Mouse (Mus musculus) midbrain, postnatal 0 days (tissue): ENCODE results near the gene Tns1. TPM values are rescaled to one million over a fixed set of nuclear protein-coding genes. Genes with fewer than 3 reads are reported as not detected.

ENCODE experiments used
- ATAC-seq: fragments of 200-750 bp; cut with Nextera tagmentation; 2 replicates; pipeline ENCODE4 v1.8.0; 2017; ENCODE audit warnings: moderate number of reproducible peaks, mild to moderate bottlenecking, moderate TSS enrichment, moderate library complexity; ENCODE audit not compliant: low FRiP score
- DNase-seq: peaks from one replicate; pipeline ENCODE4 v3.0.0-alpha.2; 2015; ENCODE audit warnings: low spot score
- H3K27ac ChIP-seq: fragments of 300-500 bp; sonication (generic); 2 replicates; pipeline ENCODE4 v1.5.1; 2014; ENCODE audit warnings: low read depth, mild to moderate bottlenecking, low read length, mixed read lengths
- H3K27me3 ChIP-seq: fragments of 300-500 bp; sonication (generic); 2 replicates; pipeline ENCODE4 v1.6.1; 2014; ENCODE audit warnings: low read length, control low read depth, mixed read lengths; ENCODE audit not compliant: insufficient read depth
- H3K36me3 ChIP-seq: fragments of 300-500 bp; sonication (generic); 2 replicates; pipeline ENCODE4 v1.6.1; 2014; ENCODE audit warnings: low read length, control low read depth, mixed read lengths; ENCODE audit not compliant: insufficient read depth
- H3K4me1 ChIP-seq: fragments of 300-500 bp; sonication (generic); 2 replicates; pipeline ENCODE4 v1.6.1; 2014; ENCODE audit warnings: mild to moderate bottlenecking, control low read depth, antibody characterized with exemption, low read length, mixed read lengths; ENCODE audit not compliant: insufficient read depth
- H3K4me2 ChIP-seq: fragments of 300-500 bp; sonication (generic); 2 replicates; pipeline ENCODE4 v1.6.1; 2014; ENCODE audit warnings: low read depth, mild to moderate bottlenecking, low read length, mixed read lengths; ENCODE audit not compliant: poor library complexity, severe bottlenecking
- H3K4me3 ChIP-seq: fragments of 300-500 bp; sonication (generic); 2 replicates; pipeline ENCODE4 v1.5.1; 2014; ENCODE audit warnings: low read depth, mild to moderate bottlenecking, low read length, moderate library complexity
- H3K9ac ChIP-seq: fragments of 300-500 bp; sonication (generic); replicated peaks from 2 replicates; pipeline ENCODE4 v1.6.1; 2014; ENCODE audit warnings: mild to moderate bottlenecking, low read length, moderate library complexity, mixed read lengths; ENCODE audit not compliant: poor library complexity, severe bottlenecking
- H3K9me3 ChIP-seq: fragments of 300-500 bp; sonication (generic); 2 replicates; pipeline ENCODE4 v1.6.1; 2016; ENCODE audit warnings: low read length, control low read depth
- CTCF ChIP-seq: IDR thresholded peaks from 2 replicates; pipeline ENCODE4 v1.5.1; 2016; ENCODE audit warnings: antibody characterized with exemption, mild to moderate bottlenecking
- WGBS: fragments of 180-500 bp; shearing (Covaris S2); extraction: QIAGEN DNeasy Blood & Tissue Kit; methylation state at CpG from one replicate; pipeline ENCODE4 v1.1.7; 2014; 5-methylcytosine and 5-hydroxymethylcytosine counted together
- polyA plus RNA-seq: library from polyadenylated mRNA; unstranded; fragments of >200 nt; fragmentation: Nextera tagmentation; extraction: Ambion mirVana; gene quantifications from 2 replicates; pipeline ENCODE4 v1.2.1, GENCODE M21; 2015
- total RNA-seq: library from RNA; depleted of rRNA; stranded (reverse); fragments of >200 nt; gene quantifications from 2 replicates; pipeline ENCODE4 v1.2.3, GENCODE M21; 2014

Gene Tns1
- total and polyA plus RNA-seq, 2 experiments from 2014 or later, result 9.8 to 31.5 TPM

DNA sequence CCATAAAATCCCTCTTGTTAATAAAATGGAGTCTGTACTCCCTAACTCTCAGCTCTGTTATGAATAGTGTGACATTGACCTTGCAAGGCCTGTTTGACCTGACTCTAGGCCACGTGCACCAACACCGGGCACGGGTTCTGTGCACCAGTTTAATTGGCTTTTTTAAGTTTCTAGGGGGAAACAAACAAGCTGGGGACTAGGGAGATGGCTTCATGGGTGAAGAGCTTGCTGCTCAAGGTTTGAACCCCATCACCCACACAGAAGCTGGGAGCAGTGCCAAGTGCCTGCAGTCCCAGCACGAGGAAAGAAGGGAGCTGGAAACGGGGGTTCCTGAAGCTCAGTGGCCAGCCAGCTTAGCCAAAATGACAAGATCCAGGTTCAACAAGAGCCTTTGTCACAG is 192.4 kb downstream of the Tns1 start:
- DNase-seq (no peak), ATAC-seq (no peak)
- Histone ChIP-seq H3K4me1 (0 out of 2 replicates have a peak, but pooled peaks cover 2% of the 10 kb centered on the region), H3K27ac (no peak overlapping the region), H3K9ac (no peak overlapping the region), H3K4me2 (no peak overlapping the region), H3K27me3 (no peaks in the 10 kb centered on the region), H3K4me3 (no peak overlapping the region), H3K9me3 (no peaks in the 10 kb centered on the region), H3K36me3 (no peaks in the 10 kb centered on the region)
- no peak for TF ChIP-seq CTCF
- 77% methylated on average over 5 of the region's 5 CpGs for WGBS

DNA sequence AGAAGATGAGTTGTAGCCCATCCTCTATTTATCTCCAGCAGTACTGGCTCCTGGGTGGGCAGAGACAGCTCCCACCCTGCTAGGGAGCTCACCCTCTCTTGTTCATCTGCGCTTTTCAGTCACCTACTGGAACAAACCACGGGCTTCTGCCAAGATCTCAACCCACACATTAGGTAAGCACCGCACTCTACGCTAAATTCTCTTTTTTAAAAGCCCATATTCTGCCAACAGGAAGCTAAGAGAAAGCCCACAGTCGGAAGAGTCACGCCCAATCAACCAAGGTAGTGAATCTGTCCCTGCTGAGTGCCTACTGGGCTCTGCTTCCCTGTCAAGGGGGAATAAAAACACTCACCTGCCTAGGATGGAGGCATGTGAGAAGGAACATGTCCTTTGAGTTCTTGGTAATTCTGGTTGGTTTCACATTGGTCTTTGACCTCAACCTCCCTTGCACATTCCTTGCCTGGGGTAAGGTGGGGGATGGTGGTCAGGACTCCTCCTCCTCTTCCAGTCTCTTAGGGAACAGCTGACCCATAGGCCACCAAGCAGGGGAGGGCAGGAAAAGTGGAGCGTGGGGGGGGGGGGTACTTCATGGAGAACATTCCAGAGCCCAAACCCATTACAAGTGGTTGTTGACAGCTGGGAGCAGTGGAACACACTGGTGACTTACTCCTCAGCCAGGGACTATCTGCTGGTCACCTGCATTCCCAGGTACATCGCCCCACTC is 193.7 kb downstream of the Tns1 start:
- no peaks in the 10 kb centered on the region for H3K36me3 ChIP-seq
- no peaks in the 10 kb centered on the region for H3K27me3 ChIP-seq
- no peak overlapping the region for H3K4me3 ChIP-seq
- WGBS, result 89% methylated on average over 8 of the region's 8 CpGs
- TF ChIP-seq CTCF, result no peak
- ATAC-seq (no peak), DNase-seq (no peak)
- H3K9ac ChIP-seq, result no peak overlapping the region
- no peaks in the 10 kb centered on the region for H3K9me3 ChIP-seq
- H3K4me1 ChIP-seq, result 0 out of 2 replicates have a peak, but pooled peaks cover 2% of the 10 kb centered on the region
- no peak overlapping the region for H3K4me2 ChIP-seq
- H3K27ac ChIP-seq, result no peak overlapping the region

DNA sequence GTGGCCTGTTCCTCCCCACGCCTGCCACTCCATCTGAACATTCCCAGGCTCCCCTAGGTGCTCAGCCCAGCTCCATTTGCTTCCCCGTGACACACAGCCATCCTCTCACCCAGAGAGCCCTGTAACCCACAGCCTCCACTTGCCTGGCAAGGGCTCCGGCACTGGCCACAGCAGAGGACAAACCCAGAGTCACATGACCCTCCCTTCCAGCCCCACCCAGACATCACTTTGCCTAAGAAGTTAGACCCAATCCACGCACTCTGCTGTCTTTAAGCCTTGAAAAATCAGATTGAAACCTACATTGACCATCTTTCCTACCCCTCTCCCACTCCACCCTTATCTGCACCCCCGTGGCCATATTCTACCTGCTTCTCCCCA is 194.3 kb downstream of the Tns1 start:
- Histone ChIP-seq H3K9me3 (no peaks in the 10 kb centered on the region), H3K4me1 (no peaks in the 10 kb centered on the region), H3K4me2 (no peak overlapping the region), H3K9ac (no peak overlapping the region), H3K4me3 (no peak overlapping the region), H3K27me3 (no peaks in the 10 kb centered on the region), H3K27ac (no peak overlapping the region), H3K36me3 (no peaks in the 10 kb centered on the region)
- ATAC-seq (no peak), DNase-seq (no peak)
- no peak for TF ChIP-seq CTCF
- 94% methylated on average over 5 of the region's 5 CpGs for WGBS

DNA sequence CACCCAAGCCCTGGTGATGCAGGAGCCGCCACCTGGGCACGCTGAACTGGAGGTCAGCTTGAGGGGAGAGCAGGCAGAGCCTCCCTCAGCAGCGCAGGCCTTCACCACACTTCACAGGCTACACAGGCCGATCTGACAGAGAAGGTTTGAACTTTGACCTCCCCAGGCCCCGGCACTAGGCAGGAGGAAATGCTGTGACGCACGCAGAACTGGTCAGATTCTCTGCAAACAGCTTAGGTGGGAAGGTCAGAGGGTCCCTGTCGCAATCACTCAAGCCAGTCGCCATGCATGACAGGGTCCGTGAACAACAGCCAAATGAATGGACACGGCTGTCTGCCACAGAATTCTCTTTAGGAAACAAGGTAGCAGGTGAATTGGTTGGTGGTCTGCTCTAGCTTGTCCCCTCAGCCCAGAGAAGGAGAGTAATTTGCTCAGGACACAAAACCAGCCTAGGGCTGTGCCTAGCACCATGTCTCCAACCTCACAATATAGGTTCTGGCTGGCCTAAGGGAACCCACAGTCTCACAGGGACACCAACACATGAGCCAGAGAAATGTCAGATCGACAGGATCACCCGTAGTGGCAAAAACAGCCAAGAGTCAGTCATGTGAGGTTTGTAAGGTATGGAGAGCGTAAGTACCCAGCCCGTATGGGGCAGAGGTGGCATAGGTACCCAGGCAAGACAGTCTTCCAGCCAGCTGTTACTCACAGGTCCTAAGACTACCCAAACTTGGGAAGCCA is 194.9 kb downstream of the Tns1 start:
- Histone ChIP-seq H3K4me2 (no peak overlapping the region), H3K36me3 (no peaks in the 10 kb centered on the region), H3K9me3 (no peaks in the 10 kb centered on the region), H3K27ac (no peak overlapping the region), H3K27me3 (no peaks in the 10 kb centered on the region), H3K9ac (no peak overlapping the region), H3K4me3 (no peak overlapping the region), H3K4me1 (no peaks in the 10 kb centered on the region)
- TF ChIP-seq CTCF, result no peak
- no peak for ATAC-seq
- no peak for DNase-seq
- 56% methylated on average over 15 of the region's 15 CpGs for WGBS

DNA sequence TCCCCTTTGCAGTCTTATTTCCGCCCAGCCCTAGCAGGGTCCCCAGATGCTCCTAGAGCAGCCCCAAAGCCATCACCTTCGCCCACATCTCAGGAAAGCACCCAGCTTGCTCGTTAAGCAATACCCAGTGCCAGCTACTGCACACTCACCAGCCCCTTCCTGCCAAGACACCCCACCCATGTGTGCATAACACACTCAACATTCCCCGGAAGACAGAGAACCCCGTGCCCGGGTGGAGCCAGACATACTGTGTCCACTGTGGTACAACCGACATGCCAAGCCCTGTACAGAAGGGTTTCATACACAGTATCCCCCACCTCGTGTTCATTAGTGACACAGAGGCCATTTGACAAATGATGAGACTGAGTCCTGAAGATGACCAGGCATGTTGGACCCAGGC is 195.9 kb downstream of the Tns1 start:
- Histone ChIP-seq H3K4me3 (no peak overlapping the region), H3K4me2 (no peak overlapping the region), H3K27me3 (no peaks in the 10 kb centered on the region), H3K36me3 (no peaks in the 10 kb centered on the region), H3K27ac (no peak overlapping the region), H3K9ac (no peak overlapping the region), H3K9me3 (no peaks in the 10 kb centered on the region), H3K4me1 (no peaks in the 10 kb centered on the region)
- no peak for TF ChIP-seq CTCF
- WGBS, result 89% methylated on average over 8 of the region's 8 CpGs
- no peak for DNase-seq
- no peak for ATAC-seq

DNA sequence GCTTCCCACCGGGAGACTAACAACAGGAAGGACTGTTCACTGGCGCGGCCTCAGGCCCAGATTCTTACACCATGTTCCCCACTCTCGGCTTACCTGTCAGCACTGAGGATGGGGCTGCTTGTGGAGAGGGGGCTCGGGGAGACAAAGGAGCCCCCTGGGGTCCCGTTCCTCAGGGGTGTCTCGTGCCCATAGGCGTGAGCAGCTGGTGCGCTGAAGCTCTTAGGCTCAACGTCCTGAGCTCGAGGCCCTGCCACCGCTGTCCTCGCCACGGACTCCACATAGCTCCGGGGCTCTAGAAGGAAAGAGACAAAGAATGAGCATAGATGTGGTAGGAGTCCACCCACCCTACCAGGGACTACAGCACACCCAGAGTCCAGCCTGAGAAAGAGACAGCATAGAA is 196.4 kb downstream of the Tns1 start:
- no peak for TF ChIP-seq CTCF
- Histone ChIP-seq H3K9me3 (no peaks in the 10 kb centered on the region), H3K4me3 (no peak overlapping the region), H3K36me3 (no peaks in the 10 kb centered on the region), H3K27ac (no peak overlapping the region), H3K4me2 (no peak overlapping the region), H3K27me3 (no peaks in the 10 kb centered on the region), H3K4me1 (no peaks in the 10 kb centered on the region), H3K9ac (no peak overlapping the region)
- WGBS, result 79% methylated on average over 15 of the region's 15 CpGs
- ATAC-seq (no peak), DNase-seq (no peak)
